Mouse (Mus musculus) neural tube, embryonic 12.5 days (tissue): Measurements from ENCODE around the gene Pianp. TPM values are rescaled to one million over a fixed set of nuclear protein-coding genes. Genes with fewer than 3 reads are reported as not detected.

Experiments
- ATAC-seq: fragments of 200-750 bp; cut with Nextera tagmentation; 2 replicates; pipeline ENCODE4 v1.8.0; 2017; ENCODE audit warnings: low read depth, mild to moderate bottlenecking, moderate TSS enrichment, moderate library complexity; ENCODE audit not compliant: low FRiP score
- H3K27ac ChIP-seq: fragments of 300-500 bp; sonication (generic); 2 replicates; pipeline ENCODE4 v1.5.1; 2016
- H3K27me3 ChIP-seq: fragments of 300-500 bp; sonication (generic); replicated peaks from 2 replicates; pipeline ENCODE4 v1.6.1; 2016; ENCODE audit warnings: mild to moderate bottlenecking
- H3K36me3 ChIP-seq: fragments of 300-500 bp; sonication (generic); 2 replicates; pipeline ENCODE4 v1.6.1; 2016; ENCODE audit warnings: mild to moderate bottlenecking
- H3K4me1 ChIP-seq: fragments of 300-500 bp; sonication (generic); 2 replicates; pipeline ENCODE4 v1.6.1; 2016
- H3K4me2 ChIP-seq: fragments of 300-500 bp; sonication (generic); replicated peaks from 2 replicates; pipeline ENCODE4 v1.6.1; 2016; ENCODE audit warnings: mild to moderate bottlenecking
- H3K4me3 ChIP-seq: fragments of 300-500 bp; sonication (generic); 2 replicates; pipeline ENCODE4 v1.5.1; 2016
- H3K9ac ChIP-seq: fragments of 300-500 bp; sonication (generic); 2 replicates; pipeline ENCODE4 v1.6.1; 2016; ENCODE audit warnings: mild to moderate bottlenecking
- H3K9me3 ChIP-seq: fragments of 300-500 bp; sonication (generic); 2 replicates; pipeline ENCODE4 v1.6.1; 2016; ENCODE audit warnings: mild to moderate bottlenecking
- WGBS: fragments of 180-500 bp; shearing (Covaris S2); methylation state at CpG from one replicate; pipeline ENCODE4 v1.1.7; 2016; 5-methylcytosine and 5-hydroxymethylcytosine counted together
- polyA plus RNA-seq: library from polyadenylated mRNA; unstranded; fragments of >200 nt; fragmentation: Nextera tagmentation; extraction: Ambion mirVana; gene quantifications from 2 replicates; pipeline ENCODE4 v1.2.1, GENCODE M21; 2016

Pianp gene
- 9.8 and 10.0 TPM in 2 replicates for polyA plus RNA-seq

DNA sequence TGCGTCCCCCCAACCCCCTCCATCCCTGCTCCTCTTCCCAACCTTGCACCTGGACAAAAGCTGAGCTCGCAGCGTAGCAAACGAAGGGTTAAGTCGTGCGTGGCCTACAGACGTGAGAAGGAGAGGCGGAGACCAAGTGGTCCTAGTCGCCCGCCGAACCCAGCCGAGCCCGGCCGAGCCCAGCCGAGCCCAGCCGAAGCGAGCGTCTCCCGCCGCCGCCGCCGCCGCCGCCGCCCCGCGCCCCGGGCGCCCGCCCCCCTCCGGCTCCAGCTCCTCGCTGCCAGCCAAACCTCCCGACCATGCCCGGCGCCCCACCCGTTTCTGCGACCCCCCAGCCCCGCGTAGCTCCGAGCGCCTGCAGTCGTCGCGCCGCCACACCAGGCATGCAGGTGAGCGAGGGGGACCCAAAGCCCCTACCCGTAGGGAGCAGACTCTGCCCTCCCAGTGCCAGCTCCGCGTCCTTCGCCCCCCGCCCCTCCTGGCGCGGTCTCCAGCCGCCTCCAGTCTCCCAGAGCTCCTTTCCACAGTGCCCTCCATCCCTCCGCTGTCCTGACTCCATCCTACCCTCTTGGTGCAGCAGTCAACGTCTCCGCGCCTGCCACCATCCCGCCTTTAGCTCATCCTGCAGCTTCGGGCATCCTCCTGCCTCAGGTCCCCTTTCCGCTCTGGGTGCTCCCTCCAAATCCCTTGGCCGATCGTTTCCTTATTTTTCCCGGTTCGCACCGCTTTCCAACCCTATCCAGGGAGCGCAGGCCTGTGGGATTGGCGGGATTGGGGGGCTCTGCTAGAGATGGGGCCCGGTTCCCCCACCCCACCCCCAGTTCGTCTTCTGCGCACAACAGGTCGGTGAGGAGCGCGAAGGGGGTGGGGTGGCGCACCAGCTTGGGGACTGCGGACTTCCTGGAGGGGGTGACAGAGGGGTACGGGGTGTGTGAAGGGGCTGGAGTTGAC lies at the start of gene Pianp:
Pianp (plus strand) TSS at position 144 of the 951 bp plus-strand sequence.
- Histone ChIP-seq H3K36me3 (no peaks in the 10 kb centered on the region), H3K4me3 (peak within 1 kb of the TSS; percentile 61), H3K9ac (peak within 1 kb of the TSS; percentile 75), H3K4me2 (peak within 1 kb of the TSS; percentile 99), H3K9me3 (no peaks in the 10 kb centered on the region), H3K27ac (no peak within 1 kb of the TSS), H3K4me1 (peaks cover 10% of the 10 kb centered on the region; the same call in 1 of the 2 replicates), H3K27me3 (peaks cover 91% of the 10 kb centered on the region)
- ATAC-seq = peak; percentile 70
- WGBS = under 1% methylated on average over 64 of the region's 78 CpGs

DNA sequence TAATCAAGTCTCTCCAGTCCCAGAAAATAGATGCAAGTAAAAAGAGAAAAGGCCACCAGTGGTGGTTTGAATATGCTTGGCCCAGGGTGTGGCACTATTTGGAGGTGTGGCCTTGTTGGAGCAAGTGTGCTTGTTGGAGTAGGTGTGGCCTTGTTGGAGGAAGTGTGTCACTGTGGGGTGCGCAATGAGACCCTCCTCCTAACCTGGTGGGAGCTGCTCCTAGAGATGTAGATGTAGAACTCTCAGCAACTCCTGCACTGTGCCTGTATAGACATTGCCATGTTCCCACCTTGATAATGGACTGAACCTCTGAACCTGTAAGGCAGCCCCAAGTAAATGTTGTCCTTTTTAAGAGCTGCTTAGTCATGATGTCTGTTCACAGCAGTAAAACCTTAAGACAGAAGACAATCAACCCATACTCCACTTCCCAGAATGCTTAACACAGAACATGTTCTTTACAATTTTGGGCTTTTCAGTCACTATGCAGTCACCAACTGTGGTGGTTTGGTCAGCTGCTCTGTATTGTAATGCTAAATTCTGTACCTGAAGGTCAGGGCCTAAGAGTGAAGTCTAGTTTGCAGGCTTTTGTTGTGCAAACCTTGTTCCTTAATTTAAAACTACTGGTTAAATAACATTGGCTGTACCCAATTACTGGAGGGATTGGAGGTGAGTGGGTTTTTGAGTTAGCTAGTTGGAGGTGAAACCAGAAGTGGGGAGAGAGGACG lies 42.3 kb upstream of the Pianp start:
- no peak for ATAC-seq
- Histone ChIP-seq H3K36me3 (peaks cover 37% of the 10 kb centered on the region), H3K27ac (no peak overlapping the region), H3K27me3 (no peaks in the 10 kb centered on the region), H3K4me3 (no peak overlapping the region), H3K9ac (no peak overlapping the region), H3K9me3 (no peaks in the 10 kb centered on the region), H3K4me2 (no peak overlapping the region), H3K4me1 (no peaks in the 10 kb centered on the region)
- WGBS = 90% methylated on average over 2 of the region's 2 CpGs

DNA sequence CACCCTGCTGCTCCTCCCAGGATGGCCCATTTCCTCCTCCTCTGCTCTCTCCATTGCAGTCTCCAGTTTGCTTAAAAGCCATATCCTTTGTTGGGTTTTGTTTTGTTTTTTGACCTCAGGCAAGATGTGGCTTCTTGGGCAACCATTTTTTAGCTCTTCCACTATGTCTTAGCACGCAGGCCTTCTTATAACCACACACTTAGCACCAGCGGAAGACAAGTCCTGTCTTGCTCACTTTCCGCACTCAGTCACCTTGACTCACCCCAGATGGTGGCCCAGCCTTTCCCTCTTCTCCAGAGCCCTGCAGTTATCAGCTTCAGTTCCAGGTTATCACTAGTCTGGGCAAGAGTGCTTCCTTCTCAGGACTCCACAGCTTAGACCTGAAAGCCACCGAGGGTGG lies 41.3 kb upstream of the Pianp start:
- H3K27ac ChIP-seq = no peak overlapping the region
- H3K4me1 ChIP-seq = no peaks in the 10 kb centered on the region
- 92% methylated on average over 4 of the region's 4 CpGs for WGBS
- peaks cover 48% of the 10 kb centered on the region for H3K36me3 ChIP-seq
- H3K9me3 ChIP-seq = no peaks in the 10 kb centered on the region
- no peak for ATAC-seq
- H3K4me3 ChIP-seq = no peak overlapping the region
- H3K9ac ChIP-seq = no peak overlapping the region
- no peak overlapping the region for H3K4me2 ChIP-seq
- H3K27me3 ChIP-seq = no peaks in the 10 kb centered on the region

DNA sequence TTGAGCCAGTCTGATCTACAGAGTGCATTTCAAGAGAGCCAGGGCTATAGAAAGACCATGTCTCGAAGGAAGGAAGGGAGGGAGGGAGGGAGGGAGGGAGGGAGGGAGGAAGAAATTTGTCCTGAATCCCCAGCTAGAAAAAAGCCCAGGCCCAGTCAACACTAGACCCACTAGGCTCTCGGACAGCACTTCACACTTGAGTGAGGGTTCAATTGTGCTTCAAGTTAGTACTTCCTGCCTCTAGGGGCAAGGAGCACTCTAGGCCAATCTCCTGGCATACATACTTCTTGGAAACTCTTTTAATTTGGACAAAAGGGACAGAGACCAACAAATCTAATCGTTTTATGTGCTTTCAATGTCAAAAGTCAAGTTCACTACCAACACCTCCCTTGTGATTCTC lies 38.4 kb upstream of the Pianp start:
- H3K36me3 ChIP-seq = peaks cover 71% of the 10 kb centered on the region
- WGBS = 82% methylated on average over 3 of the region's 3 CpGs
- ATAC-seq = no peak
- no peak overlapping the region for H3K4me2 ChIP-seq
- H3K9ac ChIP-seq = no peak overlapping the region
- H3K27ac ChIP-seq = no peak overlapping the region
- H3K4me1 ChIP-seq = no peaks in the 10 kb centered on the region
- no peaks in the 10 kb centered on the region for H3K9me3 ChIP-seq
- H3K27me3 ChIP-seq = no peaks in the 10 kb centered on the region
- no peak overlapping the region for H3K4me3 ChIP-seq

DNA sequence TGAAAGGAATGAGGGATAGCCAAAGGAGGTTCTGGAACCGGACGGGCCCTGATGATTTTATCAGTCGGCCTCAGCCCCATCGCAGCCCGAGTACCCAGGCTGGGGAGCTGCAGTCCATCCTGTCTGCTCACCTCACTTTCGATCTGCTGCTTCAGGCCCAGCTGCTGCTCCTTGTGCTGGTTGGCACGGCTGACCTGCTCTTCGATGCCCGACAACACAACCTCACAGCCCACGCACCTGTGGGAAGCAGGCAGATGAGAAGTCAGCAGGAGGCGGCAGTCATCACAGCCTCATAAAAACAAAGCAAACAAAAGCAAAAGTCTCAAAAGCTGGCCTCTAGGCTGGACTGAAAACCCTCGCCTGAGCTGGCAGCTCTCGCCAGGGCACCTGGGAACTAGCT lies 36.5 kb upstream of the Pianp start:
- Histone ChIP-seq H3K9ac (no peak overlapping the region), H3K27ac (no peak overlapping the region), H3K36me3 (peaks cover 65% of the 10 kb centered on the region), H3K4me2 (no peak overlapping the region), H3K4me1 (peaks cover 7% of the 10 kb centered on the region), H3K4me3 (no peak overlapping the region), H3K27me3 (no peaks in the 10 kb centered on the region), H3K9me3 (no peaks in the 10 kb centered on the region)
- ATAC-seq = no peak
- 88% methylated on average over 13 of the region's 13 CpGs for WGBS

DNA sequence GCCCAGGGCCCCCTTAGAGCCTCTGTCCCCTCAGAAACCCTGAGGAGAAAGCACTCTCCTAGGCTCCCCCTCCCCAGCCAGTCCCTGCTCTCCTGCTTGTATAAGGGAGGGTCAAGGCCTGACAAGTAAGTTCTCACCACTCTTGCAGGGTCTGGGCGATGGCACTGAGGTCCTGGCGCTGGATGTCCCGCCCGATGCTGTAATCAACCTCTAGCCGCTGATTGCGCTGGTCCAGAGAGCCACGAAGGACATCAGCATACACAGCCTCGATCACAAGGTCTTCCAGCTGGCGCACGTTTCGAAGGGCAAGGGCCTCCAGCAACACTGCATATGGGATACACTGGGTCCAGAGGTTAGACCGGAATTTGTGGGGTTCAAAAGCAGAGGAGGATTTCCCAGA lies 35.5 kb upstream of the Pianp start:
- H3K27ac ChIP-seq = no peak overlapping the region

DNA sequence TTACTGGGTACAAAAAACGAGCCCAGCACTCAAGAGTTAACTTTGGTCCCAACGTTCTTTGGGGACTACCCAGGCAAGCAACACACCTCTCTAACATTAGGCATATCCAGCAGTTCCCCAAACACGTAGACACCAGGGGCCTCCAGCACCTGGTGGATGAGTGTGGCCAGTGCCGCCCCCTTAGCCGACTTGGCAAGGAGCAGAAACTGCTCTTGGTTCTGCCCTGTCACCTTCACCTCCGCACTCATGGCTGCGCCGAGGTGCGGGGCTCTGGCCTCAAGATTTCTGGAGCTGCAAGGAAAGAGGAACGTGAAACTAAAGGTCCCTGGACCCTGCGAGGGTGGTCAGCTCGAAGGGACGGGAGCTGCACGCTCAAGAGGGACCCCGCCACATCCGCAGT lies 31.9 kb upstream of the Pianp start:
- H3K9ac ChIP-seq = peak overlapping the region; percentile 82
- 0 out of 2 replicates have a peak overlapping the region, but pooled peaks have one; percentile 83 for H3K27ac ChIP-seq
- peak overlapping the region; percentile 76 for H3K4me3 ChIP-seq
- peak overlapping the region; percentile 92 for H3K4me2 ChIP-seq
- WGBS = 44% methylated on average over 16 of the region's 16 CpGs
- peaks cover 8% of the 10 kb centered on the region for H3K4me1 ChIP-seq
- no peak; the same call in 1 of the 2 replicates for ATAC-seq
- H3K27me3 ChIP-seq = no peaks in the 10 kb centered on the region
- no peaks in the 10 kb centered on the region for H3K9me3 ChIP-seq
- H3K36me3 ChIP-seq = peaks cover 33% of the 10 kb centered on the region

More for the DNA sequence above, 35.5 kb upstream of the Pianp start:
- Histone ChIP-seq H3K9me3 (no peaks in the 10 kb centered on the region), H3K36me3 (peaks cover 59% of the 10 kb centered on the region), H3K9ac (no peak overlapping the region), H3K27me3 (no peaks in the 10 kb centered on the region), H3K4me2 (no peak overlapping the region), H3K4me1 (peaks cover 8% of the 10 kb centered on the region), H3K4me3 (no peak overlapping the region)
- ATAC-seq = no peak
- 95% methylated on average over 12 of the region's 12 CpGs for WGBS

DNA sequence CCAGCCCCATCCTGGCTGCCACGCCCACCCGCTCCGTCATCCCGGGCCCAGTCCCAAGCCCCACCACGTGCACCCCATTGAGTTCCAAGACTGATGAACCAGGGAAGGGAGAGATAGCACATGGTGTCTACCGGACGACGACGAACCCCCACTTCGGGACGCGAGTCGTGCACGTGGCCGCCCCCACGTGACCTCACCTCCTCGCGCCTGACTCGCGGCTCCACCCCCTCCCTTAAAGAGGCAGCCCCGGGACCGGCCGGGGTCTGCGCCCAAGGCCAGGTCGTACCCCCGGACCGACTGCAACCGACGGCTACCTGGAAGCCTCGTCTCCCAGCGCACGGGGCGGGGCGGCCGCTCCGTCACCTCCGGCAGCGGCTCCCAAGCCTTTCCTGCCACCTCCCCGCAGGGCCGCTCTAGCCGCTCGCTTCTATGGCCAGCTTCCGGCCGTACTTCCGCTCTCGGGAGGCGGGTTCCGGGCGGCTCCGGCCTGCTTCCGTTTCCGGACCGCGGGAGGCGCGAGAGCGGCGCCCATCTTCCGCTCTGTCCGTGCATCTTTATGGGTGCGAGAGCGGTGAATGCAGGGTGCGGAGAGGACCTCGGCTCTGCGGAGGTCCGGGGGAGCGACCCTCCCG lies 31.3 kb upstream of the Pianp start, which contains the start of gene Cops7a:
Cops7a (minus strand) TSS at position 451 of the 632 bp plus-strand sequence.
- ATAC-seq = peak; percentile 93
- Histone ChIP-seq H3K36me3 (peaks cover 27% of the 10 kb centered on the region), H3K27ac (peak within 1 kb of the TSS; percentile 83), H3K4me3 (peak within 1 kb of the TSS; percentile 76), H3K27me3 (no peaks in the 10 kb centered on the region), H3K4me1 (peaks cover 8% of the 10 kb centered on the region), H3K4me2 (peak within 1 kb of the TSS; percentile 92), H3K9me3 (no peaks in the 10 kb centered on the region), H3K9ac (peak within 1 kb of the TSS; percentile 82)
- WGBS = under 1% methylated on average over 68 of the region's 68 CpGs

DNA sequence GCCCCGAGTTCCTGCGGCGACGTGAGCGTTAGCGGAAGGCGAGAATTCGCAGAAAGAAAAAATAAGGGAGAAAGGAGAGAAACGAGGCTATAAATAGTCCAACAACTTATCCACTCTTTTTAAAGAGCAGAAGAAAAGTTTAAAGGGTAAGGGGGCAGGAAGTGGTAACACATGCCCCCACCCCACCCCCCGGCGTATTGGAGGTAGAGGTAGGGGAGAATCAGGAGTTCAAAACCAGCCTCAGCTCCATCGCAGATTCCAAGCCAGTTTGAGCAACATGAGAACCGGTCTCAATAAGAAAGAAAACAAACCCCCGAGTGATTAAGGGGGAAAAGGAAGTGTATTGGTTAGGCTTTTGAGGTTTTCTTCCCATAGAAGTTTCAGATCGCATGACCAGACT lies 30.7 kb upstream of the Pianp start:
- Histone ChIP-seq H3K36me3 (peaks cover 22% of the 10 kb centered on the region), H3K27me3 (0 out of 2 replicates have a peak, but pooled peaks cover 2% of the 10 kb centered on the region), H3K4me3 (peak overlapping the region; percentile 76), H3K9ac (peak overlapping the region; percentile 82), H3K9me3 (no peaks in the 10 kb centered on the region), H3K4me1 (peaks cover 8% of the 10 kb centered on the region), H3K4me2 (peak overlapping the region; percentile 92), H3K27ac (peak overlapping the region; percentile 83)
- peak; percentile 33; the same call in 1 of the 2 replicates for ATAC-seq
- 17% methylated on average over 15 of the region's 15 CpGs for WGBS

DNA sequence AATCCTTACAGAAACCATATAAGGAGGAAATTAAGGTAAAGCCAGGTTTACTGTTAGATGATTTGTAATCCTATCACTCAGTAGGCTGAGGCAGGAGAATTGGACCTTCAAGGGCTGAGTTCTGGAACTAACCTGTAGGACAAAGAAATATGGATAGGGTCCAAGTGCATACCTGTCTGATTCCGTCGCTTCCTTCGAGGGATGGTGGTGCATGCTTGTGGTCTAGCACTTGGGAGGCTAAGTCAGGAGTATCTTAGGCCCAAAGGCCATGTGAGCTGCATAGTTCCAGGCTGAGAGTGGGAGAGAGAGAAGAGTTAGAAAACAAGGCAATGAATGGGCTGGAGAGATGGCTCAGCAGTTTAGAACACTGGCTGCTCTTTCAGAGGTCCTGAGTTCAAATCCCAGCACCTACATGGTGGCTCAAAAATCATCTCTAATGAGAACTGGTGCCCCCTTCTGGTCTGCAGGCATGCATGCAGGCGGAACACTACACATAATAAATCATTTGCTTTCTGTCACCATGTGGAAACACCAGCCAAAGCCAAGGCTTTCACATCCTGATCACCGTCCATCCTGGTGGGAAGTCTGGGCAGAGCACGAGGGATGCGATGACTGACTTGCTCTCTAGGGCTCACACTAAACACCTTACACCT lies 29.9 kb upstream of the Pianp start:
- Histone ChIP-seq H3K4me2 (peak overlapping the region; percentile 92), H3K4me1 (peaks cover 8% of the 10 kb centered on the region), H3K36me3 (peaks cover 13% of the 10 kb centered on the region), H3K9ac (no peak overlapping the region), H3K9me3 (no peaks in the 10 kb centered on the region), H3K27me3 (0 out of 2 replicates have a peak, but pooled peaks cover 2% of the 10 kb centered on the region), H3K27ac (no peak overlapping the region), H3K4me3 (peak overlapping the region; percentile 11; the same call in 1 of the 2 replicates)
- ATAC-seq = no peak
- 98% methylated on average over 7 of the region's 7 CpGs for WGBS

DNA sequence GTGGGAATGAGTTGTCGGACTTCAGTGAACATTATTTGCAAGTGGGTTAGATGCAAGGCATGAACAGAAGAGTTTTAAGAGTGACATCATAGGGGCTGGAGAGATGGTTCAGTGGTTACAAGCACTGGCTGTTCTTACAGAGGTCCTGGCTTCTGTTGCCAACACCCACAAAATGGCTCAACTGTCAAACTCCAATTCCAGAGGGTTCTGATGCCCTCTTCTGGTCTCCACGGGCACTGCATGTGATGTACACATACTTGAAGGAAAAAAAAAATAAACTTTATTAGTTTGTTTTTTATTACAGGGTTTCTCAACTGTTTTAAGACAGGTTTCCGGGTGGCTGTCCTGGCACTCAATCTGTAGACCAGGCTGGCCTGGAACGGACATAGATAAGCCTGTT lies 28.7 kb upstream of the Pianp start:
- no peak for ATAC-seq
- Histone ChIP-seq H3K4me1 (peaks cover 8% of the 10 kb centered on the region), H3K4me3 (no peak overlapping the region), H3K27me3 (0 out of 2 replicates have a peak, but pooled peaks cover 2% of the 10 kb centered on the region), H3K9me3 (no peaks in the 10 kb centered on the region), H3K36me3 (peaks cover 4% of the 10 kb centered on the region; the same call in 1 of the 2 replicates), H3K27ac (no peak overlapping the region), H3K4me2 (no peak overlapping the region), H3K9ac (no peak overlapping the region)
- WGBS = 68% methylated on average over 4 of the region's 4 CpGs
